Mouse (Mus musculus) limb, embryonic 14.5 days (tissue): ENCODE results near the gene Ccl6. TPM values are rescaled to one million over a fixed set of nuclear protein-coding genes. Genes with fewer than 3 reads are reported as not detected.

Experiments used
- ATAC-seq: fragments of 200-750 bp; cut with Nextera tagmentation; 2 replicates; pipeline ENCODE4 v1.8.0; 2017; ENCODE audit warnings: low read depth, moderate number of reproducible peaks, moderate TSS enrichment; ENCODE audit not compliant: low FRiP score
- DNase-seq: peaks from one replicate; pipeline ENCODE4 v3.0.0-alpha.2; 2015; ENCODE audit warnings: low spot score
- H3K27ac ChIP-seq: fragments of 300-500 bp; sonication (generic); replicated peaks from 2 replicates; pipeline ENCODE4 v1.5.1; 2014; ENCODE audit warnings: low read depth, mild to moderate bottlenecking, low read length, moderate library complexity, mixed read lengths
- H3K27me3 ChIP-seq: fragments of 300-500 bp; sonication (generic); 2 replicates; pipeline ENCODE4 v1.6.1; 2014; ENCODE audit warnings: low read length, mixed read lengths; ENCODE audit not compliant: control insufficient read depth, insufficient read depth
- H3K36me3 ChIP-seq: fragments of 300-500 bp; sonication (generic); 2 replicates; pipeline ENCODE4 v1.6.1; 2014; ENCODE audit warnings: mild to moderate bottlenecking, low read length, moderate library complexity, mixed read lengths; ENCODE audit not compliant: control insufficient read depth, insufficient read depth
- H3K4me1 ChIP-seq: fragments of 300-500 bp; sonication (generic); 2 replicates; pipeline ENCODE4 v1.6.1; 2014; ENCODE audit warnings: antibody characterized with exemption, low read length, mixed read lengths; ENCODE audit not compliant: control insufficient read depth, insufficient read depth
- H3K4me2 ChIP-seq: fragments of 300-500 bp; sonication (generic); replicated peaks from 2 replicates; pipeline ENCODE4 v1.6.1; 2014; ENCODE audit warnings: low read depth, mild to moderate bottlenecking, low read length, moderate library complexity; ENCODE audit not compliant: severe bottlenecking
- H3K4me3 ChIP-seq: fragments of 300-500 bp; sonication (generic); replicated peaks from 2 replicates; pipeline ENCODE4 v1.5.1; 2014; ENCODE audit warnings: low read length
- H3K9ac ChIP-seq: fragments of 300-500 bp; sonication (generic); 2 replicates; pipeline ENCODE4 v1.6.1; 2014; ENCODE audit warnings: mild to moderate bottlenecking, low read depth, low read length, moderate library complexity; ENCODE audit not compliant: severe bottlenecking
- H3K9me3 ChIP-seq: fragments of 300-500 bp; sonication (generic); 2 replicates; pipeline ENCODE4 v1.6.1; 2016; ENCODE audit warnings: low read length; ENCODE audit not compliant: control insufficient read depth
- POLR2A ChIP-seq: fragments of 200-500 bp; IDR thresholded peaks from 2 replicates; pipeline ENCODE4 v1.8.0; 2012; ENCODE audit warnings: inconsistent platforms, mild to moderate bottlenecking, moderate library complexity, borderline replicate concordance; ENCODE audit not compliant: insufficient read depth, insufficient read length; ENCODE audit errors: extremely low read depth
- WGBS: fragments of 180-500 bp; shearing (Covaris S2); extraction: QIAGEN DNeasy Blood & Tissue Kit; methylation state at CpG from one replicate; pipeline ENCODE4 v1.1.7; 2014; 5-methylcytosine and 5-hydroxymethylcytosine counted together
- polyA plus RNA-seq, 2 experiments: library from polyadenylated mRNA; depleted of rRNA in 1 of 2; stranded (reverse) in 1 of 2; unstranded in 1 of 2; fragments of >200 nt; fragmentation: Nextera tagmentation in 1 of 2; extraction: Ambion mirVana in 1 of 2; gene quantifications; 2 replicates each; pipeline versions ENCODE4 v1.2.1 to v1.2.3; 2012 to 2014

The Ccl6 gene
- polyA plus RNA-seq, 2 experiments, result 1.5 to 5.0 TPM

GRCm38 (mm10) chr11:83598207-83598837 lies 5.4 kb upstream of the Ccl6 start:
- Histone ChIP-seq H3K27ac (no peak overlapping the region), H3K9me3 (no peaks in the 10 kb centered on the region), H3K27me3 (no peaks in the 10 kb centered on the region), H3K4me3 (no peak overlapping the region), H3K9ac (no peak overlapping the region), H3K4me1 (no peaks in the 10 kb centered on the region), H3K36me3 (no peaks in the 10 kb centered on the region), H3K4me2 (no peak overlapping the region)
- DNase-seq, result peak; percentile 31
- WGBS, result 65% methylated on average over 3 of the region's 3 CpGs
- no peak for ATAC-seq
- no peak for TF ChIP-seq POLR2A

GRCm38 (mm10) chr11:83597796-83598195 lies 4.9 kb upstream of the Ccl6 start:
- Histone ChIP-seq H3K4me3 (no peak overlapping the region), H3K27me3 (no peaks in the 10 kb centered on the region), H3K4me1 (no peaks in the 10 kb centered on the region), H3K27ac (no peak overlapping the region), H3K9ac (no peak overlapping the region), H3K4me2 (no peak overlapping the region), H3K36me3 (no peaks in the 10 kb centered on the region), H3K9me3 (no peaks in the 10 kb centered on the region)
- TF ChIP-seq POLR2A, result no peak
- ATAC-seq, result no peak
- DNase-seq, result no peak
- WGBS, result 85% methylated on average over 7 of the region's 7 CpGs

- H3K4me1 ChIP-seq, result no peaks in the 10 kb centered on the region
- DNase-seq (no peak), ATAC-seq (no peak)
- no peak overlapping the region for H3K4me2 ChIP-seq
- WGBS, result 82% methylated on average over 7 of the region's 7 CpGs
- H3K9me3 ChIP-seq, result no peaks in the 10 kb centered on the region
- no peak overlapping the region for H3K9ac ChIP-seq
- H3K27me3 ChIP-seq, result no peaks in the 10 kb centered on the region
- H3K36me3 ChIP-seq, result no peaks in the 10 kb centered on the region
- TF ChIP-seq POLR2A, result no peak
- H3K4me3 ChIP-seq, result no peak overlapping the region
- no peak overlapping the region for H3K27ac ChIP-seq
These were observed 3.0 kb upstream of the Ccl6 start for GRCm38 (mm10) chr11:83595669-83596455.

DNA sequence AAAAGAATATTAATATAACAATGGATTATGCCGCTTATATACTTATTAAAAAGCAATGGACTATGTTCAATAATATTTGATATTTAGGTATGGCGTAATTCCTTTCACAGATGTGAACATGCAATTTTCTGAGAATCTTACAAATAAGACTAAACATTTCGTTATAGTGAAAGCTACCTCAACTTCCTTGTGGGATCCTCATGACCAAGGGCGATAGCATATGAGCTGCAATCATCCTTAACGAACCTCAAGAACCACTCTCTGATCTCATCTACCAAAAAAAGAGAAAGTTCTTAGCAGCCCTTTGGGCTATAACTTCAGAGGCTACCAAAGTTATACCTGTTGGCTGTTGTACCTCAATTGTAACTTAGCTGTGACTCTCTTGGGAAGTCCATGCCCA lies 566 bp upstream of the Ccl6 start:
- Histone ChIP-seq H3K36me3 (no peaks in the 10 kb centered on the region), H3K9ac (no peak overlapping the region), H3K27me3 (no peaks in the 10 kb centered on the region), H3K4me1 (no peaks in the 10 kb centered on the region), H3K4me2 (no peak overlapping the region), H3K9me3 (no peaks in the 10 kb centered on the region), H3K27ac (no peak overlapping the region), H3K4me3 (no peak overlapping the region)
- ATAC-seq (no peak), DNase-seq (no peak)
- no peak for TF ChIP-seq POLR2A
- 84% methylated on average over 5 of the region's 5 CpGs for WGBS

- Histone ChIP-seq H3K9me3 (no peaks in the 10 kb centered on the region), H3K4me3 (no peak overlapping the region), H3K36me3 (no peaks in the 10 kb centered on the region), H3K27ac (no peak overlapping the region), H3K9ac (no peak overlapping the region), H3K4me1 (no peaks in the 10 kb centered on the region), H3K27me3 (no peaks in the 10 kb centered on the region), H3K4me2 (no peak overlapping the region)
- no peak for TF ChIP-seq POLR2A
- ATAC-seq, result no peak
- WGBS, result 71% methylated on average over 2 of the region's 2 CpGs
- no peak for DNase-seq
These were observed 8.7 kb downstream of the Ccl6 start for GRCm38 (mm10) chr11:83584232-83584631.
